Mouse (Mus musculus): ENCODE results near the gene Ubl4a. TPM values are rescaled to one million over a fixed set of nuclear protein-coding genes. Genes with fewer than 3 reads are reported as not detected.

Gene Ubl4a
- polyA plus RNA-seq (2014; fragmentation: Nextera tagmentation; extraction: Ambion mirVana), result 69.8 and 72.0 TPM in 2 replicates

GRCm38 (mm10) chrX:74372888-74373549, at the start of gene Ubl4a, which contains the start of gene Slc10a3:
Gene Ubl4a (minus strand): TSS chrX:74373218.
Gene Slc10a3 (minus strand): TSS chrX:74373349.
- ATAC-seq (ENCODE audit: insufficient read depth, low FRiP score, low TSS enrichment), result peak; percentile 91
- H3K4me2 ChIP-seq (ENCODE audit: low read depth), result peak within 1 kb of the TSS; percentile 48
- no peaks in the 10 kb centered on the region for H3K9me3 ChIP-seq (ENCODE audit: control insufficient read depth, low read length)
- peak within 1 kb of the TSS; percentile 37 for H3K4me3 ChIP-seq (ENCODE audit: low read depth, low read length)
- H3K9ac ChIP-seq (ENCODE audit: low read length), result peak within 1 kb of the TSS; percentile 50
- H3K4me1 ChIP-seq (ENCODE audit: control insufficient read depth, insufficient read depth, low read length), result no peaks in the 10 kb centered on the region
- H3K27me3 ChIP-seq (ENCODE audit: control insufficient read depth, insufficient read depth, low read length), result no peaks in the 10 kb centered on the region
- DNase-seq (ENCODE audit: low spot score), result peak; percentile 86
- no peaks in the 10 kb centered on the region for H3K36me3 ChIP-seq (ENCODE audit: control insufficient read depth, insufficient read depth, low read length)
- H3K27ac ChIP-seq (ENCODE audit: low read depth, low read length), result no peak within 1 kb of the TSS
- WGBS, result 18% methylated on average over 31 of the region's 32 CpGs

- ATAC-seq (ENCODE audit: insufficient read depth, low FRiP score, low TSS enrichment), result no peak; the same call in 1 of the 2 replicates
These were observed 40.4 kb upstream of the Ubl4a start for GRCm38 (mm10) chrX:74413377-74413776.

GRCm38 (mm10) chrX:74408340-74408739, 35.3 kb upstream of the Ubl4a start:
- H3K9ac ChIP-seq (ENCODE audit: low read length), result no peak overlapping the region
- no peaks in the 10 kb centered on the region for H3K36me3 ChIP-seq (ENCODE audit: control insufficient read depth, insufficient read depth, low read length)
- ATAC-seq (ENCODE audit: insufficient read depth, low FRiP score, low TSS enrichment) (no peak), DNase-seq (ENCODE audit: low spot score) (no peak)
- H3K4me2 ChIP-seq (ENCODE audit: low read depth), result no peak overlapping the region
- no peak overlapping the region for H3K27ac ChIP-seq (ENCODE audit: low read depth, low read length)
- no peak overlapping the region for H3K4me3 ChIP-seq (ENCODE audit: low read depth, low read length)
- no peaks in the 10 kb centered on the region for H3K4me1 ChIP-seq (ENCODE audit: control insufficient read depth, insufficient read depth, low read length)
- H3K9me3 ChIP-seq (ENCODE audit: control insufficient read depth, low read length), result no peaks in the 10 kb centered on the region
- H3K27me3 ChIP-seq (ENCODE audit: control insufficient read depth, insufficient read depth, low read length), result no peaks in the 10 kb centered on the region
- WGBS, result 53% methylated on average over 2 of the region's 2 CpGs

More at GRCm38 (mm10) chrX:74413377-74413776, 40.4 kb upstream of the Ubl4a start:
- Histone ChIP-seq H3K4me3 (ENCODE audit: low read depth, low read length) (no peak overlapping the region), H3K9me3 (ENCODE audit: control insufficient read depth, low read length) (no peaks in the 10 kb centered on the region), H3K4me1 (ENCODE audit: control insufficient read depth, insufficient read depth, low read length) (no peaks in the 10 kb centered on the region), H3K4me2 (ENCODE audit: low read depth) (no peak overlapping the region), H3K9ac (ENCODE audit: low read length) (no peak overlapping the region), H3K36me3 (ENCODE audit: control insufficient read depth, insufficient read depth, low read length) (no peaks in the 10 kb centered on the region), H3K27me3 (ENCODE audit: control insufficient read depth, insufficient read depth, low read length) (no peaks in the 10 kb centered on the region), H3K27ac (ENCODE audit: low read depth, low read length) (no peak overlapping the region)
- DNase-seq (ENCODE audit: low spot score), result peak; percentile 73

- no peak for ATAC-seq (ENCODE audit: insufficient read depth, low FRiP score, low TSS enrichment)
- Histone ChIP-seq H3K27me3 (ENCODE audit: control insufficient read depth, insufficient read depth, low read length) (no peaks in the 10 kb centered on the region), H3K4me3 (ENCODE audit: low read depth, low read length) (no peak overlapping the region), H3K9me3 (ENCODE audit: control insufficient read depth, low read length) (no peaks in the 10 kb centered on the region), H3K27ac (ENCODE audit: low read depth, low read length) (no peak overlapping the region), H3K4me1 (ENCODE audit: control insufficient read depth, insufficient read depth, low read length) (no peaks in the 10 kb centered on the region), H3K4me2 (ENCODE audit: low read depth) (no peak overlapping the region), H3K9ac (ENCODE audit: low read length) (no peak overlapping the region), H3K36me3 (ENCODE audit: control insufficient read depth, insufficient read depth, low read length) (no peaks in the 10 kb centered on the region)
- 85% methylated on average over 3 of the region's 3 CpGs for WGBS
- no peak for DNase-seq (ENCODE audit: low spot score)
These were observed 27.1 kb upstream of the Ubl4a start for GRCm38 (mm10) chrX:74400136-74400535.

GRCm38 (mm10) chrX:74392535-74393443, 19.8 kb upstream of the Ubl4a start, which contains the start of the genes Fam3a and Ikbkg:
Gene Fam3a (minus strand): TSS chrX:74393272.
Gene Ikbkg (plus strand): TSS chrX:74393290.
- H3K27me3 ChIP-seq (ENCODE audit: control insufficient read depth, insufficient read depth, low read length), result no peaks in the 10 kb centered on the region
- no peaks in the 10 kb centered on the region for H3K36me3 ChIP-seq (ENCODE audit: control insufficient read depth, insufficient read depth, low read length)
- ATAC-seq (ENCODE audit: insufficient read depth, low FRiP score, low TSS enrichment) (peak; percentile 100), DNase-seq (ENCODE audit: low spot score) (peak; percentile 84)
- peak within 1 kb of the TSS; percentile 51 for H3K4me2 ChIP-seq (ENCODE audit: low read depth)
- H3K27ac ChIP-seq (ENCODE audit: low read depth, low read length), result 0 out of 2 replicates have a peak within 1 kb of the TSS, but pooled peaks have one; percentile 62
- peak within 1 kb of the TSS; percentile 79 for H3K9ac ChIP-seq (ENCODE audit: low read length)
- H3K4me3 ChIP-seq (ENCODE audit: low read depth, low read length), result peak within 1 kb of the TSS; percentile 51
- WGBS, result 21% methylated on average over 30 of the region's 30 CpGs
- no peaks in the 10 kb centered on the region for H3K4me1 ChIP-seq (ENCODE audit: control insufficient read depth, insufficient read depth, low read length)
- no peaks in the 10 kb centered on the region for H3K9me3 ChIP-seq (ENCODE audit: control insufficient read depth, low read length)

- H3K4me3 ChIP-seq (ENCODE audit: low read depth, low read length), result no peak overlapping the region
- no peak overlapping the region for H3K9ac ChIP-seq (ENCODE audit: low read length)
- H3K36me3 ChIP-seq (ENCODE audit: control insufficient read depth, insufficient read depth, low read length), result no peaks in the 10 kb centered on the region
- no peak overlapping the region for H3K27ac ChIP-seq (ENCODE audit: low read depth, low read length)
- no peak overlapping the region for H3K4me2 ChIP-seq (ENCODE audit: low read depth)
- no peak for DNase-seq (ENCODE audit: low spot score)
- no peaks in the 10 kb centered on the region for H3K9me3 ChIP-seq (ENCODE audit: control insufficient read depth, low read length)
- ATAC-seq (ENCODE audit: insufficient read depth, low FRiP score, low TSS enrichment), result no peak
- no peaks in the 10 kb centered on the region for H3K4me1 ChIP-seq (ENCODE audit: control insufficient read depth, insufficient read depth, low read length)
- no peaks in the 10 kb centered on the region for H3K27me3 ChIP-seq (ENCODE audit: control insufficient read depth, insufficient read depth, low read length)
These were observed 15.1 kb upstream of the Ubl4a start for GRCm38 (mm10) chrX:74388153-74388552.

GRCm38 (mm10) chrX:74384451-74384850, 11.4 kb upstream of the Ubl4a start:
- Histone ChIP-seq H3K36me3 (ENCODE audit: control insufficient read depth, insufficient read depth, low read length) (no peaks in the 10 kb centered on the region), H3K9me3 (ENCODE audit: control insufficient read depth, low read length) (no peaks in the 10 kb centered on the region), H3K27me3 (ENCODE audit: control insufficient read depth, insufficient read depth, low read length) (no peaks in the 10 kb centered on the region), H3K4me3 (ENCODE audit: low read depth, low read length) (no peak overlapping the region), H3K4me1 (ENCODE audit: control insufficient read depth, insufficient read depth, low read length) (no peaks in the 10 kb centered on the region), H3K9ac (ENCODE audit: low read length) (no peak overlapping the region), H3K27ac (ENCODE audit: low read depth, low read length) (no peak overlapping the region), H3K4me2 (ENCODE audit: low read depth) (no peak overlapping the region)
- WGBS, result 87% methylated on average over 2 of the region's 2 CpGs
- ATAC-seq (ENCODE audit: insufficient read depth, low FRiP score, low TSS enrichment) (no peak), DNase-seq (ENCODE audit: low spot score) (no peak)

- no peaks in the 10 kb centered on the region for H3K4me1 ChIP-seq (ENCODE audit: control insufficient read depth, insufficient read depth, low read length)
- H3K27me3 ChIP-seq (ENCODE audit: control insufficient read depth, insufficient read depth, low read length), result no peaks in the 10 kb centered on the region
- H3K4me2 ChIP-seq (ENCODE audit: low read depth), result peak overlapping the region; percentile 59
- no peaks in the 10 kb centered on the region for H3K9me3 ChIP-seq (ENCODE audit: control insufficient read depth, low read length)
- H3K4me3 ChIP-seq (ENCODE audit: low read depth, low read length), result peak overlapping the region; percentile 51
- ATAC-seq (ENCODE audit: insufficient read depth, low FRiP score, low TSS enrichment), result peak; percentile 75
- no peak overlapping the region for H3K27ac ChIP-seq (ENCODE audit: low read depth, low read length)
- no peaks in the 10 kb centered on the region for H3K36me3 ChIP-seq (ENCODE audit: control insufficient read depth, insufficient read depth, low read length)
- DNase-seq (ENCODE audit: low spot score), result peak; percentile 76
- H3K9ac ChIP-seq (ENCODE audit: low read length), result peak overlapping the region; percentile 73
- 25% methylated on average over 35 of the region's 49 CpGs for WGBS
These were observed 4.7 kb downstream of the Ubl4a start for GRCm38 (mm10) chrX:74368209-74368909.

Measured in neural tube, embryonic 11.5 days (tissue).